Mouse (Mus musculus) macrophage (primary cell): Measurements from ENCODE around the gene Jmjd1c. TPM values are rescaled to one million over a fixed set of nuclear protein-coding genes. Genes with fewer than 3 reads are reported as not detected.

Source experiments
- H3K27ac ChIP-seq: fragments of 350-480 bp; formaldehyde crosslinking; 2 replicates; pipeline ENCODE4 v1.9.0; 2021
- H3K36me3 ChIP-seq: fragments of 350-480 bp; formaldehyde crosslinking; 2 replicates; pipeline ENCODE4 v1.9.0; 2021; ENCODE audit errors: inconsistent target
- H3K4me3 ChIP-seq: fragments of 350-480 bp; formaldehyde crosslinking; 2 replicates; pipeline ENCODE4 v1.9.0; 2021; ENCODE audit errors: inconsistent target
- H3K79me2 ChIP-seq: fragments of 350-480 bp; formaldehyde crosslinking; 2 replicates; pipeline ENCODE4 v1.9.0; 2021; ENCODE audit errors: inconsistent target
- WGBS: methylation state at CpG from one replicate; pipeline ENCODE4 v1.1.7; 2026; ENCODE audit warnings: inconsistent platforms; ENCODE audit not compliant: missing documents; 5-methylcytosine and 5-hydroxymethylcytosine counted together
- polyA plus RNA-seq: library from polyadenylated mRNA; stranded (reverse); fragments of 250-400 nt; gene quantifications from 3 replicates; pipeline ENCODE4 v1.2.4, GENCODE M21; 2018; ENCODE audit warnings: inconsistent platforms

Gene Jmjd1c
- polyA plus RNA-seq, 1 experiment from 2014 or later: 50.4 TPM

DNA sequence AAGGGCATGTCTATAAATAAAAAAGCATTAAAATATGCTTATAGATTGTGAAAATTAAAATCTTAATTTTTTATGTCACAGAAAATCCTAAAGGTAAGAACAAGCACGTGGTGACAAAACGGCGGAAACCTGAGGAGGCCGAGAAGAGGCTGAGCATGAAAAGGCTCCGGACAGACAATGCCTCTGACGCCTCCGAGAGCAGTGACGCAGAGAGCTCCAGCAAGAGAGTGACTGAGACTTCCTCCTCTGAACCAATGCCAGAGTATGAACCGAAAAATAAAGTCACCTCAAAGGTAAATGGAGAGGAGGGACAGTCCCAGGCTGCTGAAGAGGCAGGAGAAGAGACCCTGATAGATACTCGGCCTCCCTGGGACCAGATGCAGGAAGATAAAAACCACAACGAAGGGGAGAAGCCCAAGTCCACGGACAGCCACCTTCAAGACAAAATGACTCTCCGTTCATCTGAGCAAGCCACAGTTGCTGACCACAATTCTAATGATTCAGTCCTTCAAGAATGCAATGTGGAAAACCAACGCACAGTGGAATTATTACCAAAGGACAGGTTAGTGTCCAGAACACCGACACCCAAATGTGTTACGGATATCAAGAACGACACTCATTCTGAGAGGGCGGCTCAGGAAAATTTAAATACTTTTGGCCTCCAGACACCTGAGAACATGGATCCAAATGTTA lies 123.1 kb downstream of the Jmjd1c start:
- H3K27ac ChIP-seq: no peak overlapping the region
- peaks cover 51% of the 10 kb centered on the region for H3K36me3 ChIP-seq
- no peak overlapping the region for H3K4me3 ChIP-seq
- WGBS: 92% methylated on average over 17 of the region's 18 CpGs
- peaks cover 100% of the 10 kb centered on the region for H3K79me2 ChIP-seq

DNA sequence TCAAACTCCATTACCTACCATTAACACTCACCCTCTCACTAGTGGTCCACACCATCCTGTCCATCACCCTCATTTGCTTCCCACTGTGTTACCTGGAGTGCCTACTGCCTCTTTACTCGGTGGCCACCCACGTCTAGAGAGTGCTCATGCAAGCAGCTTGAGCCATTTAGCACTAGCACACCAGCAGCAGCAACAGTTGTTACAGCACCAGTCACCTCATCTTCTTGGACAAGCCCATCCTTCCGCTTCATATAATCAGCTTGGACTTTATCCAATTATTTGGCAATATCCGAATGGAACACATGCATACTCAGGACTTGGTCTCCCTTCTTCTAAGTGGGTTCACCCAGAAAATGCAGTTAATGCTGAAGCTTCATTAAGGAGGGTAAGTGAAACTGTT lies 124.3 kb downstream of the Jmjd1c start:
- H3K4me3 ChIP-seq: no peak overlapping the region
- H3K36me3 ChIP-seq: peaks cover 60% of the 10 kb centered on the region

DNA sequence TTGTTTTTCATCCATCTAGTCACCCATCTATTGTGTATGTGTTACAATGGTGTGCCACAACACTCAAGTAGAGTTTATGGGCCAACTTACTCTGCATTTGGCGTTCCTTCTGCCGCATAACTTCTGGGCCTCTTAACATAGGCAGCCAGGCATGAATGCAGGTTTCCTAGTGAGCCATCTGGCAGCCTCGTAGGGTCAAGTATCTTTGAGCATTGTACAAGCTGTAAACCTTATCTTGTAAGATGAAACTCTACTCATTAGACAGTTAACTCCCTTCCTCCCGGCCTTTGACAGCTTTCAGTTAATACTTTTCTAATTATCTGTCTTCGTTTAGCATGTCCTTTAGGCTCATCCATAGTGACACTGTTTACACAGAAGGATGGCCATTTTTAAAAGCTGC lies 125.4 kb downstream of the Jmjd1c start:
- Histone ChIP-seq H3K36me3 (peaks cover 64% of the 10 kb centered on the region), H3K27ac (no peak overlapping the region), H3K4me3 (no peak overlapping the region), H3K79me2 (peaks cover 92% of the 10 kb centered on the region)
- WGBS: 94% methylated on average over 5 of the region's 5 CpGs

More for the DNA sequence above, 124.3 kb downstream of the Jmjd1c start:
- H3K79me2 ChIP-seq: peaks cover 100% of the 10 kb centered on the region
- no peak overlapping the region for H3K27ac ChIP-seq
- WGBS: 85% methylated on average over 4 of the region's 4 CpGs

DNA sequence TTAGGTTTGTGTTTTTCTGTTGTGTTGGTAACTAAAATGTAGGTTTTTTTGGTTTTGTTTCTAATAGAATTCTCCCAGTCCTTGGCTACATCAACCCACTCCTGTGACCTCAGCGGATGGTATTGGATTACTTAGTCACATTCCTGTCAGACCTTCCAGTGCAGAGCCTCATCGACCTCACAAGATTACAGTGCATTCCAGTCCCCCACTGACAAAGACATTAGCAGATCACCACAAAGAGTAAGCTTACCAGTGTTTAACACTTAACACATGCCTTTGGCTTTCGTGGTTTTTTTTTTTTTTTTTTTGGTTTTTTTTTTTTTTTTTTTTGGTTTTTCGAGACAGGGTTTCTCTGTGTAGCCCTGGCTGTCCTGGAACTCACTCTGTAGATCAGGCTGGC lies 128.0 kb downstream of the Jmjd1c start:
- Histone ChIP-seq H3K4me3 (no peak overlapping the region), H3K79me2 (peaks cover 92% of the 10 kb centered on the region), H3K27ac (no peak overlapping the region), H3K36me3 (peaks cover 64% of the 10 kb centered on the region)
- 59% methylated on average over 2 of the region's 4 CpGs for WGBS

DNA sequence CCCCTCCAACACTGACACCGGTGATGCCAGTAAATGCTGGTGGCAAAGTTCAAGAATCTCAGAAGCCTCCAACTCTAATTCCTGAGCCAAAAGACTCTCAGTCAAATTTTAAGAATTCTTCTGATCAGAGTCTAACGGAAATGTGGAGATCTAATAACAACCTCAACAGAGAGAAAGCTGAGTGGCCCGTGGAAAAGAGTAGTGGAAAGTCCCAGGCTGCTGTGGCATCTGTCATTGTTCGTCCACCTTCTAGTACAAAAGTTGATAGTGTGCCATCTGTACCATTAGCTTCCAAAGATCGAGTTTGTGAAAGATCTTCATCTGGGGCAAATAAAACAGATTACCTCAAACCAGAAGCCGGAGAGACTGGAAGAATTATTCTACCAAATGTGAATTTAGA lies 129.6 kb downstream of the Jmjd1c start:
- Histone ChIP-seq H3K79me2 (peaks cover 91% of the 10 kb centered on the region), H3K36me3 (peaks cover 63% of the 10 kb centered on the region), H3K4me3 (no peak overlapping the region), H3K27ac (peak overlapping the region; percentile 51)
- WGBS: 84% methylated on average over 6 of the region's 6 CpGs

DNA sequence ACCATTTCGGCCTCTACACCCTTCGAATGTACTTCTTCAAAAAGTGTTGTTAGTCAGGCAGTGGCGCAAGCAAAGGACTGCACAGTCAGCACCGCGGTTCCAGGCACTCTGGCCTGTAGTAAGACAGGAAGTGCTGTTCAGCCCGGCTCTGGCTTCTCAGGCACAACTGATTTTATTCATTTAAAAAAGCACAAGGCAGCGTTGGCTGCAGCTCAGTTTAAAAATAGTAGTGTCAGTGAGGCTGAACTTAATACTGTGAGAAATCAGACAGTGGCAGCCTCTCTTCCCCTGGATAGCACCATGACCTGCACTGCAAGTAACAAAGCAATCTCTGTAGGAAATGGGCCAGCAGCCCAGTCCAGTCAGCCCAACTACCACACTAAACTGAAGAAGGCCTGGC lies 130.2 kb downstream of the Jmjd1c start:
- H3K36me3 ChIP-seq: peaks cover 63% of the 10 kb centered on the region
- peak overlapping the region; percentile 51 for H3K27ac ChIP-seq
- H3K79me2 ChIP-seq: peaks cover 90% of the 10 kb centered on the region
- 2% methylated on average over 6 of the region's 7 CpGs for WGBS
- H3K4me3 ChIP-seq: no peak overlapping the region

DNA sequence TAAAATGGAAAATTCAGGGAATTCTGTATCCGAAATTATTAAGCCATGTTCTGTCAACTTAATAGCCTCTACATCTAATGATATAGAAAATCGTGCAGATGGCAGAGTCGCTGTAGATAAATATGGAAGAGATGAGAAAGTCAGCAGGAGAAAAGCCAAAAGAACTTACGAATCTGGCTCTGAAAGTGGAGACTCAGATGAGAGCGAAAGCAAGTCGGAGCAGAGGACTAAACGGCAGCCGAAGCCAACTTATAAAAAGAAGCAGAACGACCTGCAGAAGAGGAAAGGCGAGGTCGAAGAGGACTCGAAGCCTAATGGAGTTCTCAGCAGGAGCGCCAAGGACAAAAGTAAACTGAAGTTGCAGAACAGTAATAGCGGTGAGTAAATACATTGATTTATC lies 130.6 kb downstream of the Jmjd1c start:
- peak overlapping the region; percentile 51 for H3K27ac ChIP-seq
- H3K79me2 ChIP-seq: peaks cover 90% of the 10 kb centered on the region
- WGBS: 89% methylated on average over 14 of the region's 14 CpGs
- no peak overlapping the region for H3K4me3 ChIP-seq
- H3K36me3 ChIP-seq: peaks cover 63% of the 10 kb centered on the region

DNA sequence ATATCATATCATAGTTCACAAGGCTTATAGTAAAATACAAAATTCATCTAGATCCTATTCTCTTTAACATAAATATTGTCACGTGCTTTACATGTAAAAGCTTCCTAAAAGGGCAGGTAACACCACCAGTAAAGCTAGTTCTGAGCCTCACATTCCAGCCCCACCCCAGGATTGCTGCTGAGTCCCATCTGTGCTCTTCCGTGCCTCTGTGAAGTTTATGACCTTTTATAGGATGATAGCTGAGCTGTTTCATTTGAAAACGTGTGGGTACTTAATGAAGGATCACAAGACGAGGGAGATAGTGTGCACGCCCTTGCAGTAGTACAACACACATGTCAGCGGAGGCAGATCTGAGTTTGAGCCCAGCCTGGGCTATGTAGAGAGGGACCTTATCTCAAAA lies 134.5 kb downstream of the Jmjd1c start:
- Histone ChIP-seq H3K36me3 (peaks cover 82% of the 10 kb centered on the region), H3K79me2 (peaks cover 89% of the 10 kb centered on the region), H3K4me3 (no peak overlapping the region), H3K27ac (no peak overlapping the region)
- 90% methylated on average over 6 of the region's 6 CpGs for WGBS

DNA sequence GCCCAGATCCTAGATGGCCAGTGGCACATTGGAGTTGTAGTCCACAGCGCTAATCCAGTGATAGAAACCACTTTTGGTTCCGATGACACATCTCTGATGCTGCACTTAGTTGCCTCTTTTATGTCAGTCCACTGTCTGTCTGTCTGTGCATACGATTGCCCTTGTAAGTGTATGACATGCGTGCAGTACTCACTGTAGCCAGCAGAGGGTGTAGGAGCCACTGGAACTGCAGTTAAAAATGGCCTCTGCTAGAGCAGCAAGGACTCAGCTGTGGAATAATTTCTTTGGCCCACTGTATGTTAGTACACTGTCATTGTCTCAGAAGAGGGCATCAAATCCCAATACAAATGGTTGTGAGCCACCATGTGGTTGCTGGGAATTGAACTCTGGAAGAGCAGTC lies 151.2 kb downstream of the Jmjd1c start:
- H3K79me2 ChIP-seq: peaks cover 23% of the 10 kb centered on the region; the same call in 1 of the 2 replicates
- WGBS: 98% methylated on average over 4 of the region's 4 CpGs
- H3K36me3 ChIP-seq: peaks cover 78% of the 10 kb centered on the region
- H3K27ac ChIP-seq: no peak overlapping the region
- H3K4me3 ChIP-seq: no peak overlapping the region

DNA sequence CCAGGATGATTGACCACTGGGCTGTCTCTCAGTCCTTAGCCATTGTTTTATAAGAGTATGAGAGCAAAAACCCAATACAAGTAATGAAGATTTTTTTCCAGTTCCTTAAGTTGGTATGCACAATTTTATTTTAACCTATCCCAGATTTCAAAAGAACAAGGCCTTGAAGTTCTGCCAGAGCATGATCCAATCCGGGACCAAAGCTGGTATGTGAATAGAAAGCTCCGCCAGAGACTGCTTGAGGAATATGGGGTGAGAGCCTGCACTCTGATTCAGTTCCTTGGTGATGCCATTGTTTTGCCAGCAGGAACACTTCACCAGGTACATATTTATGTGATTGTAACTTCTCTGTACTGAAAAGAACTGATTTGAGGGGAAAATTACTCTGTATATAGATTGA lies 153.6 kb downstream of the Jmjd1c start:
- Histone ChIP-seq H3K27ac (no peak overlapping the region), H3K4me3 (no peak overlapping the region), H3K36me3 (peaks cover 72% of the 10 kb centered on the region), H3K79me2 (peaks cover 23% of the 10 kb centered on the region; the same call in 1 of the 2 replicates)
- WGBS: 100% methylated on average over 2 of the region's 2 CpGs

DNA sequence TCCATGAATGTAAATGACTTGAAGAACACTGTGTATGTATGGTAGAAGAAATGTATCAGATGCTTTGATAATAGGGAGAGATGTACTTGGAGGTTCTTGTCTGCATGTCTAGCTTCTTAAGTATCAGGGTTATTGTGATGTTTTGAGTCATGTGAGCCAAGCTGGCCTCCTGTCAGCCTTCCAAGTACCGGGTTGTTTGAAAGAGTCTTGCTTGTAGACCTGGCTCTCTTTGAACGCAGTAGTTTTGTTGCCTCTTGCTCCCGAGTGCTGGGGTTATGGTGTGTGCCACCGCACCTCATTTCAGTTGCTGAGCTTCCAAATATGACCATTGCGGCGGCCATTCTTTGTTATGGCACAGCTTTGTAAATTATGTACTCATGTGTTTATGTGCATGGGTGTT lies 154.9 kb downstream of the Jmjd1c start:
- Histone ChIP-seq H3K27ac (no peak overlapping the region), H3K36me3 (peaks cover 72% of the 10 kb centered on the region), H3K79me2 (peaks cover 23% of the 10 kb centered on the region; the same call in 1 of the 2 replicates), H3K4me3 (no peak overlapping the region)
- WGBS: 95% methylated on average over 6 of the region's 6 CpGs

DNA sequence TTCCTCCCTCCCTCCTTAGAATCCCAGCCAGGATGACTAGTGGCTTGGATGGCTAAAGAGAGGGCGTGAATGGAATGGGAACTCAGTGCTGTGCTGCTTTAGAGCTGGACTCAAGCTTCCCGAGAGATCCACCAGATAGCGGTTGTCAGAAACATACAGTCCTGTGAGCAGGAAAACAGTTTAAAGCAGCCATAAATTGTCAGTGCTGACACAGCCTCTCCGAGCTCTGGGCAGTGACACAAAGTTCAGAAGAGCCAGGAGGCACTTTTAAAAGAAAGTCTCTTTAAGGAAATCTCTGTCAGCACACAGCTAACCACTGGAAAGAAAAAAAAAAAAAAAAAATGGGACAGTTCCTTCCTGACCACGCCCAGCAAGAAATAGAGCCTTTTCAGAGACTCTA lies 156.4 kb downstream of the Jmjd1c start:
- peak overlapping the region; percentile 63 for H3K27ac ChIP-seq
- 67% methylated on average over 5 of the region's 5 CpGs for WGBS
- H3K4me3 ChIP-seq: no peak overlapping the region
- H3K79me2 ChIP-seq: peaks cover 23% of the 10 kb centered on the region; the same call in 1 of the 2 replicates
- peaks cover 73% of the 10 kb centered on the region for H3K36me3 ChIP-seq

DNA sequence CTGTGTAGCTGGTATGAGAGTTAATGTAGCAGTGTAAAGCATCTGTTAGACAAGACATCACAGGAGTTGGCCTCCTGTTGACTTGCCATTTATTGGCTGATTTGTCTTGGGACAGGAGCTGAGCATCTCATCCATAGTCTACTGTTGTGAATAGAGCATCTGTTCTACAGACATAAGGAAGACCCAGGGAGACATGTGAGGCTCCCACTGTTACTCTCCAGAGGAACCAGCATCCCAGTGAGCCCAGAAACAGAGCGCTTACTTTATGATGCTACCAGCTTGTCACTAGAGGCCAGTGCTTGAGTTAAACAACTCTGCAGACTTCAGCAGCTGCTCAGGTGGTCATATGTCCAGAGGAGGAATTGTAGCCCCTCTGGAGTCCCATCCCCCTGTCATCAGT lies 157.2 kb downstream of the Jmjd1c start:
- Histone ChIP-seq H3K27ac (peak overlapping the region; percentile 63), H3K36me3 (peaks cover 75% of the 10 kb centered on the region), H3K4me3 (no peak overlapping the region), H3K79me2 (peaks cover 23% of the 10 kb centered on the region; the same call in 1 of the 2 replicates)
- 100% methylated on average over 1 of the region's 1 CpGs for WGBS

DNA sequence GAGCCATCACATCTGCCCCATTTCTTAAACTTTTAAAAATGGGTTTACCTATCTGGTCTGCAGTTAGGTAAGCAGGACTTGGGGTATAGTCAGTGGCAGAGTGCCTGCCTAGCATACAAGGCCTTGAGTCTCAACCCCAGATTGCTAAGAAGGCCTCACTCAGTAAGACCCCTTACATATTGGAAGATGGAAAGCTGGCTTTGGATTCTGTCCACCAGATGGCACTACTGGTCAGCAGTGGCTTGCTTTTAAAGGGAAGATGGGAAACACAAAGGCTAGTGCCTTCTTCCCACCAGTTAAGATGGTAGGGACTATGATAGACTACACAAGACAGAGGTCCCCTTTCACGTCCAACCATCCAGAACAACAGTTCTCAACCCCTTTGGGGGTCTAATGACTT lies 168.9 kb downstream of the Jmjd1c start:
- 40% methylated on average over 1 of the region's 1 CpGs for WGBS
- Histone ChIP-seq H3K36me3 (peaks cover 31% of the 10 kb centered on the region), H3K79me2 (peaks cover 3% of the 10 kb centered on the region; the same call in 1 of the 2 replicates), H3K27ac (no peak overlapping the region), H3K4me3 (no peak overlapping the region)

DNA sequence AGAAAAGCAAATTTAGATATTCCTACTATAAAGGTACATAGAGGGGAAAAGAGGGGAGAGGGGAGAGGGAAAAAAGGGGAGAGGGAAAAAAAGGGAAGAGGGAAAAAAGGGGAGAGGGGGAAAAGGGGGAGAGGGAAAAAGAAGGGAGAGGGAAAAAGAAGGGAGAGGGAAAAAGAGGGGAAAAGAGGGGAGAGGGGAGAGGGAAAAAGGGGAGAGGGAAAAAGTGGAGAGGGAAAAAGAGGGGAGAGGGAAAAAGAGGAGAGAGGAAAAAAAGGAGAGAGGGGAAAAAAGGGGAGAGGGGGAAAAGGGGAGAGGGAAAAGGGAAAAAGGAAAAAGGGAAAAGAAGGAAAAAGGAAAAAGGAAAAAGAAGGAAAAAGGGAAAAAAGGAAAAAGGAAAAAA lies 180.0 kb downstream of the Jmjd1c start:
- Histone ChIP-seq H3K79me2 (peaks cover 89% of the 10 kb centered on the region), H3K27ac (no peak overlapping the region), H3K36me3 (peaks cover 18% of the 10 kb centered on the region; the same call in 1 of the 2 replicates), H3K4me3 (no peak overlapping the region)

DNA sequence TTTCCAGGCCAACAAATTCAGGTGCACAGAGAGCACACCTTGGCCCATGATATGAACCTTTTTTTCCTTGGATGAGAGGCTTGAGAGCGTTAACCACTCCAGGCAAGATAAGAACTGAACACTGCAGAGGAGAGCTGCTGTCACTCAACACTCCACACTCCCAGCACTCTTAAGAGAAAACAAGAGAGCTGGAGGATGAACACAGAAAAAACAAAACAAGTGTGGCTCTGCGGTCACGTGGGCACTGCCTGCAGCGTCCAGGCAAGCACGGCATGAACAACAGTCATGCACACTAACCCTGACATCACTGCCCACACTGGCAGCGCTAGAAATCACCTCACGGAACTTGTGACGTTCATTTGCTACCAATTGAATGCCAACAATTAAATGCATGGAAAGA lies 185.9 kb downstream of the Jmjd1c start:
- H3K79me2 ChIP-seq: peaks cover 81% of the 10 kb centered on the region
- H3K36me3 ChIP-seq: no peaks in the 10 kb centered on the region
- WGBS: 87% methylated on average over 8 of the region's 8 CpGs
- no peak overlapping the region for H3K27ac ChIP-seq
- no peak overlapping the region for H3K4me3 ChIP-seq
